Mouse (Mus musculus): ENCODE measurements around the gene Wwox.

DNA sequence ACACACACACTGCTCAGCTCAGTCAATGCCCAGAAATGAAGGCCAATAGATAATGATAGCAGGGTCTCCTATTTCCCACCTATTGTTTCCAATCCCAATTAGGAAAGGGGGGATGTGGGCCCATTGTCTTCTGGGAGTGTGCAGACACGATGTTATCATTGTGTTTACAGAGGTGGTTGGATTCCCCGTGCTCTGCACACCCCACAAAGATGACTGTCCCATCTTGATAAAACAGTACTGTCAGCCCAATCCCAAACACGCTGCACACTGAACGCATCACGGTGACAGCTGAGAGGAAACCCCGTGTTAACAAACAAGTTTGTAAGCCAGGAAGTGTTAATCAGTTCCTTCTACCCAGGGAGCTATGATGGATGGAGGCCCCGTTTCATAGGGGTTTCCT is 650.3 kb downstream of the Wwox start:
- TF ChIP-seq POLR2A (IDR thresholded peaks at IDR 0.05; ENCODE audit: insufficient read depth, low read depth, low read length) (no peak), CTCF (IDR thresholded peaks at IDR 0.05; ENCODE audit: insufficient read depth, low read depth, low read length) (no peak)
